Mouse (Mus musculus) olfactory bulb, adult 2 months (tissue): ENCODE measurements at regions not wholly inside any gene's neighbourhood (a gene's known extent, or its start where the extent isn't known, plus 50 kb on each side); places are given as distances from the start of the nearest gene placed in this dataset.

Experiments
- CTCF ChIP-seq: fragments of 200-500 bp; IDR thresholded peaks from 2 replicates; pipeline ENCODE4 v1.5.1; 2012; ENCODE audit warnings: low read depth, mild to moderate bottlenecking, low read length, moderate library complexity; ENCODE audit not compliant: insufficient read depth
- POLR2A ChIP-seq: fragments of 200-500 bp; IDR thresholded peaks from 2 replicates; pipeline ENCODE4 v1.6.1; 2012; ENCODE audit warnings: mild to moderate bottlenecking, low read depth, low read length, moderate library complexity; ENCODE audit not compliant: insufficient read depth

GRCm38 (mm10) chr17:15248417-15248791, 128.3 kb downstream of the Dll1 start:
- TF ChIP-seq CTCF (no peak), POLR2A (no peak)
